Mouse (Mus musculus): ENCODE results near the gene Ccnt1.
"Not testable (repeated sequence)": the region's sequence is repeated elsewhere in the genome, so short reads cannot be mapped to it uniquely, and the experiment has no call there.

Ccnt1 gene

GRCm38 (mm10) chr15:98541064-98541463, 29.7 kb downstream of the Ccnt1 start:
- no peak for DNase-seq

GRCm38 (mm10) chr15:98537923-98538322, 32.8 kb downstream of the Ccnt1 start:
- DNase-seq = no peak

GRCm38 (mm10) chr15:98536828-98537510, 33.8 kb downstream of the Ccnt1 start:
- DNase-seq = no peak

GRCm38 (mm10) chr15:98535921-98536320, 34.8 kb downstream of the Ccnt1 start:
- no peak for DNase-seq

- DNase-seq = peak; percentile 97
These were observed 36.7 kb downstream of the Ccnt1 start, which contains the start of gene Kansl2 for GRCm38 (mm10) chr15:98533881-98534627. TSS of gene Kansl2 (minus strand) at chr15:98534264.

GRCm38 (mm10) chr15:98533035-98533531, 37.6 kb downstream of the Ccnt1 start:
- no peak for DNase-seq

GRCm38 (mm10) chr15:98532281-98532680, 38.4 kb downstream of the Ccnt1 start:
- no peak for DNase-seq

GRCm38 (mm10) chr15:98528066-98528563, 42.6 kb downstream of the Ccnt1 start:
- no peak for DNase-seq

GRCm38 (mm10) chr15:98527056-98527771, 43.5 kb downstream of the Ccnt1 start:
- no peak for DNase-seq

GRCm38 (mm10) chr15:98526057-98526456, 44.7 kb downstream of the Ccnt1 start:
- DNase-seq = no peak

GRCm38 (mm10) chr15:98521245-98521644, 49.5 kb downstream of the Ccnt1 start:
- DNase-seq = no peak

GRCm38 (mm10) chr15:98517380-98518355, 53.1 kb downstream of the Ccnt1 start:
- peak; percentile 61 for DNase-seq

GRCm38 (mm10) chr15:98514845-98515244, 55.9 kb downstream of the Ccnt1 start:
- not testable (repeated sequence) for DNase-seq

GRCm38 (mm10) chr15:98514146-98514545, 56.6 kb downstream of the Ccnt1 start:
- no peak for DNase-seq

GRCm38 (mm10) chr15:98513676-98514075, 57.0 kb downstream of the Ccnt1 start:
- not testable (repeated sequence) for DNase-seq

GRCm38 (mm10) chr15:98512799-98513321, 57.9 kb downstream of the Ccnt1 start:
- DNase-seq = peak; percentile 47

- no peak for DNase-seq
These were observed 58.5 kb downstream of the Ccnt1 start for GRCm38 (mm10) chr15:98512232-98512631.

- no peak for DNase-seq
These were observed 59.3 kb downstream of the Ccnt1 start for GRCm38 (mm10) chr15:98511386-98511928.

- DNase-seq = peak; percentile 79
These were observed 60.0 kb downstream of the Ccnt1 start for GRCm38 (mm10) chr15:98510438-98511385.

- no peak for DNase-seq
These were observed 61.3 kb downstream of the Ccnt1 start for GRCm38 (mm10) chr15:98509387-98509786.
